Mouse (Mus musculus): ENCODE results near the gene Rita1. TPM values are rescaled to one million over a fixed set of nuclear protein-coding genes. Genes with fewer than 3 reads are reported as not detected.
A peak's percentile ranks its signal among the peaks of the same experiment; 100 is the strongest.

Gene Rita1
- polyA plus RNA-seq (2014; fragmentation: Nextera tagmentation; extraction: Ambion mirVana) = 12.3 and 13.2 TPM in 2 replicates

DNA sequence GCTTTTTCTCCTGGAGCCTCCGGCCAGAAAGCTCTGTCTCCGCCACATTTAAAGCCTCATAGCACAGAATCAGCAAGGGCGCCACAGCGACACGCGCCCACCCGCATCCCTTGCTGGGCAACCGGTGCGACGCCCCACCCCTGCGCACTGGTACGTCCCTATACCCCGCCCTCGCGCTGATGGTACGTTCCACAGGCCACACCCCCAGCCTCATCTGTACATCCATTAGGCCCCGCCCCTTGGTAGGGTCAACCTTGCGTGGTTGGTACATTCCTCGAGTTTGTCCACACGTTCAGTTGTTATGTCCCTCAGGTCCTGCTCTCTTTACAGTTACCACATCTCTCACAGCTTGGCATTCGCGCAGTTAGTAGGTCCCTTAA, at the start of gene Rita1, which contains the start of gene Ddx54:
Gene Rita1, minus strand, starts transcription at position 148 of the 380 bp plus-strand sequence.
Gene Ddx54, plus strand, starts transcription at position 298 of the 380 bp plus-strand sequence.
- H3K4me3 ChIP-seq (ENCODE audit: low read depth, low read length) = peak within 1 kb of the TSS; percentile 73
- peaks cover 4% of the 10 kb centered on the region for H3K36me3 ChIP-seq (ENCODE audit: control insufficient read depth, insufficient read depth, low read length)
- peaks cover 12% of the 10 kb centered on the region for H3K4me1 ChIP-seq (ENCODE audit: control insufficient read depth, insufficient read depth, low read length)
- H3K4me2 ChIP-seq (ENCODE audit: low read depth) = peak within 1 kb of the TSS; percentile 95
- DNase-seq (ENCODE audit: low spot score) (peak; percentile 97), ATAC-seq (ENCODE audit: insufficient read depth, low FRiP score, low TSS enrichment) (peak; percentile 87)
- H3K9ac ChIP-seq (ENCODE audit: low read length) = peak within 1 kb of the TSS; percentile 75
- no peaks in the 10 kb centered on the region for H3K27me3 ChIP-seq (ENCODE audit: control insufficient read depth, insufficient read depth, low read length)
- under 1% methylated on average over 22 of the region's 22 CpGs for WGBS
- H3K27ac ChIP-seq (ENCODE audit: low read depth, low read length) = peak within 1 kb of the TSS; percentile 76
- no peaks in the 10 kb centered on the region for H3K9me3 ChIP-seq (ENCODE audit: control insufficient read depth, low read length)

DNA sequence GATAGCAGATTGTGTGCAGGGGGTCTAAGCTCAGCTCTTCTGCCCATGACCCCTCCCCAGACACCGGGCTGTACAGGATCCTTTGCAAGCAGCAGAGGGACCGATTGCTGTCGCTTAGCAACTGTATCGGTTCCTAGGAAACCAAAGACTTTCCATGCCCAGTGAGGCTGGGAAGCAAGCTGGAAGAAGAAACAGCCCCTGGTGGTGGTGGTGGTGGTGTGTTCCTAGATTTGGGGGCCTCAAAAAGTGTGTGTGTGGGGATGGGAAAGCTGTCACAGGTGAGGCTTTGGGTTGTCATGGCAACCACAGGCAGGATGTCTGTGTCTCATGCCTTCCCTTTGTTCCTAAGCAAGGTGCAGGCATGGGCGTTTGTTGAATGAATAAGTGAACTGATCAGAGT, 48.4 kb upstream of the Rita1 start:
- Histone ChIP-seq H3K9me3 (ENCODE audit: control insufficient read depth, low read length) (no peaks in the 10 kb centered on the region), H3K36me3 (ENCODE audit: control insufficient read depth, insufficient read depth, low read length) (no peaks in the 10 kb centered on the region), H3K9ac (ENCODE audit: low read length) (no peak overlapping the region), H3K4me3 (ENCODE audit: low read depth, low read length) (no peak overlapping the region), H3K4me2 (ENCODE audit: low read depth) (no peak overlapping the region), H3K4me1 (ENCODE audit: control insufficient read depth, insufficient read depth, low read length) (no peaks in the 10 kb centered on the region), H3K27me3 (ENCODE audit: control insufficient read depth, insufficient read depth, low read length) (no peaks in the 10 kb centered on the region), H3K27ac (ENCODE audit: low read depth, low read length) (no peak overlapping the region)
- WGBS = 46% methylated on average over 5 of the region's 5 CpGs
- no peak for DNase-seq (ENCODE audit: low spot score)
- ATAC-seq (ENCODE audit: insufficient read depth, low FRiP score, low TSS enrichment) = no peak

DNA sequence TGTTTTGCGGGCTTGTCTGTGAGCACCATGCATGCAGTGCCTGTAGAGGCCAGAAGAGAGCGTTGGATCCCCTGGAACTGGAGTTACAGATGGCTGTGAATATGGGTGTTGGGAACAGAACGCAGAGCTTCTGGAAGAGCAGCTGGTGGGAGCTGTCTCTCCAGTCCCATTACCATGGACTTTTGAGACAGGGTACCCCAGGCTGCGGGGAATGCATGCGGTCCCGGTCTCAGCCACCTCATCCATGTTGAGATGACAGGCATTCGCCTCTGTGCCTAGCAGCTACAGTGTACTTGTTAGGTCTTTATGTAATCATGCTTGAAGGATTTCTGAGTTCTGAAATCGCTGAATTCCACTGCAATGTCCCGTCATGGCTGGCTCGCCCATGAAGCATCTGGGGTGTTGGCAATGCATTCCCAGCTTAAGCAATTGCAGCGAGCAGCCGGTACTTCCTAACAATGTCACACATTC, 43.9 kb upstream of the Rita1 start:
- no peaks in the 10 kb centered on the region for H3K36me3 ChIP-seq (ENCODE audit: control insufficient read depth, insufficient read depth, low read length)
- H3K4me2 ChIP-seq (ENCODE audit: low read depth) = no peak overlapping the region
- H3K4me1 ChIP-seq (ENCODE audit: control insufficient read depth, insufficient read depth, low read length) = no peaks in the 10 kb centered on the region
- H3K27me3 ChIP-seq (ENCODE audit: control insufficient read depth, insufficient read depth, low read length) = no peaks in the 10 kb centered on the region; the same call in 1 of the 2 replicates
- H3K9ac ChIP-seq (ENCODE audit: low read length) = no peak overlapping the region
- no peak overlapping the region for H3K4me3 ChIP-seq (ENCODE audit: low read depth, low read length)
- no peaks in the 10 kb centered on the region for H3K9me3 ChIP-seq (ENCODE audit: control insufficient read depth, low read length)
- ATAC-seq (ENCODE audit: insufficient read depth, low FRiP score, low TSS enrichment) (no peak), DNase-seq (ENCODE audit: low spot score) (no peak)
- H3K27ac ChIP-seq (ENCODE audit: low read depth, low read length) = no peak overlapping the region
- 87% methylated on average over 12 of the region's 12 CpGs for WGBS

DNA sequence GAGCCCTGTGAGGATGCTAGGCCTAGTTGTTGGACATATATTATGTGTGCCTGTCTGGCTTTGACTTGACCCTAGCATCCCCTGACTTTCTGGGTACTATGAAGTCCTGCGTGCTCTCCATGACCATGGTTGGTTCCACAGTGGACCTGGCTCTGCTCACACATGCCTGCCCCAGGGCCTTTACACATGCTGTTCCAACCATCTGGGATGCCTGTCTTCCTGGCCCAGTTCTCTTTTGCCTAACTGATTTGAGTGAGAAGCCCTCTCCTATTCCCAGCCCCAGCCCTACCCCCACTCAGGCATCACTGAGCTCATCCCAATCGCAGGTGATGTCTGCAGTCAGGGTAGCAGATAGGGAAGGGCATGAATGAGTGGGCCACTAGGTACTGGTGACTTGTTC, 41.5 kb upstream of the Rita1 start:
- Histone ChIP-seq H3K4me2 (ENCODE audit: low read depth) (no peak overlapping the region), H3K9me3 (ENCODE audit: control insufficient read depth, low read length) (no peaks in the 10 kb centered on the region), H3K9ac (ENCODE audit: low read length) (no peak overlapping the region), H3K27me3 (ENCODE audit: control insufficient read depth, insufficient read depth, low read length) (peaks cover 16% of the 10 kb centered on the region), H3K36me3 (ENCODE audit: control insufficient read depth, insufficient read depth, low read length) (no peaks in the 10 kb centered on the region), H3K4me3 (ENCODE audit: low read depth, low read length) (no peak overlapping the region), H3K4me1 (ENCODE audit: control insufficient read depth, insufficient read depth, low read length) (no peaks in the 10 kb centered on the region), H3K27ac (ENCODE audit: low read depth, low read length) (no peak overlapping the region)
- no peak for ATAC-seq (ENCODE audit: insufficient read depth, low FRiP score, low TSS enrichment)
- WGBS = 85% methylated on average over 2 of the region's 2 CpGs
- no peak for DNase-seq (ENCODE audit: low spot score)

DNA sequence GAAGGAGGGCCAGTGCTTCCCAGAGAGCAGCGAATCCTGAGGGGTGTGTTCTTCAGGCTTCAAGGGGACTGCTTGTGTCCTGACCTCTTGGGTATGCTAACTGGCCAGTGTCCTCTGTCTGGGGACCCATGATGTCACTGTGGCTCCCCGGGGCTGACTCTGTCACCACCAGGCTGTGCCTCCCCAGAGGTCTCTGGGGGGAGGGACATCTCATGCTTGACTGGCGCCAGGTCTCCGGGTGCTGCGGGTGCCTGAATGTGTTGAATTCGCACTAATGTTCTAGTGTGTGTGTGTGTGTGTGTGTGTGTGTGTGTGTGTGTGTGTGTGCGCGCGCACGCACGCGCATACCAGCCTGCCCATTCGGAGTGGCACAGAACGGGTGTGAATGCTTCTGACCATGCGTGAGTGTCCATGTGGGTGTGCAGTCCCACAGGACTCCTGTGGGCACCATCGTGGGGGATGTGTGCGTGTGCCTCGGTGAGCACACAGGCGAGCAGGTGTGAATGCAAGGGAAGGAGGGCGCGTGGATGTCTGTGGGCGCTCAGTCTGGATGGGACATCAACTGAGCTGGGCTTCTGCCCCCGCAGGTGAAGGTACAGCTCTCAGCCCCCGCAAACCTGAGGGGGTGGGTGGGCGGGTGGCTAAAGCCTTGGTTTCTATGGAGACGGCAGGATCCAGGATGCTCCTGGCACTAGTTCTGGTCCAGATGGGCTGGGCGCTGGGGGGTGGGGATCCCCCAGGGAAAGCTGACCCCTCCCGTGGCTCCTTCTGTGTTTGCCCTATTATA, 40.7 kb upstream of the Rita1 start:
- Histone ChIP-seq H3K9ac (ENCODE audit: low read length) (no peak overlapping the region), H3K27ac (ENCODE audit: low read depth, low read length) (no peak overlapping the region), H3K4me3 (ENCODE audit: low read depth, low read length) (no peak overlapping the region), H3K4me2 (ENCODE audit: low read depth) (no peak overlapping the region), H3K27me3 (ENCODE audit: control insufficient read depth, insufficient read depth, low read length) (peaks cover 23% of the 10 kb centered on the region), H3K9me3 (ENCODE audit: control insufficient read depth, low read length) (no peaks in the 10 kb centered on the region), H3K4me1 (ENCODE audit: control insufficient read depth, insufficient read depth, low read length) (no peaks in the 10 kb centered on the region), H3K36me3 (ENCODE audit: control insufficient read depth, insufficient read depth, low read length) (no peaks in the 10 kb centered on the region)
- no peak for DNase-seq (ENCODE audit: low spot score)
- WGBS = 85% methylated on average over 28 of the region's 28 CpGs
- no peak for ATAC-seq (ENCODE audit: insufficient read depth, low FRiP score, low TSS enrichment)

DNA sequence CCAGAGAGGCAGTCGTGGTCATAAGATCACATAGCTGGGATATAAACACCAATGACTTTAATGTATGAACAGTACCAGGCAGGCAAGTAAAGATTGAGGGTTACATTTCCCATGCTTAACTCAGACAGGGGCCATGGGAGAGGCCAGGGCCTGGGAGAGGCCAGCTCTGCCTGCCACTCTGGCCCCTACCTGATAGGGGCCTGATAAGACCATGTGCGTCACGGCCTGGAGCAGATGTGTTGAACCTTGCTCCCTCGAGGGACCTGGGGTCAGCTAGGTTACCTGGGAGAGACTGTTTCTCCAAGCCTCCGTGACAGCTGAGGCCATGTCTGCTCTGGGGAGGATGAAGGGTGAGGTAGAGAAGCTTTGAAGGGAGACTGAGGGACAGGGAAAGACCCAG, 38.8 kb upstream of the Rita1 start:
- Histone ChIP-seq H3K27me3 (ENCODE audit: control insufficient read depth, insufficient read depth, low read length) (peaks cover 34% of the 10 kb centered on the region), H3K4me2 (ENCODE audit: low read depth) (no peak overlapping the region), H3K9me3 (ENCODE audit: control insufficient read depth, low read length) (no peaks in the 10 kb centered on the region), H3K36me3 (ENCODE audit: control insufficient read depth, insufficient read depth, low read length) (no peaks in the 10 kb centered on the region), H3K9ac (ENCODE audit: low read length) (no peak overlapping the region), H3K4me3 (ENCODE audit: low read depth, low read length) (no peak overlapping the region), H3K27ac (ENCODE audit: low read depth, low read length) (no peak overlapping the region), H3K4me1 (ENCODE audit: control insufficient read depth, insufficient read depth, low read length) (no peaks in the 10 kb centered on the region)
- 66% methylated on average over 5 of the region's 5 CpGs for WGBS
- DNase-seq (ENCODE audit: low spot score) (no peak), ATAC-seq (ENCODE audit: insufficient read depth, low FRiP score, low TSS enrichment) (no peak)

DNA sequence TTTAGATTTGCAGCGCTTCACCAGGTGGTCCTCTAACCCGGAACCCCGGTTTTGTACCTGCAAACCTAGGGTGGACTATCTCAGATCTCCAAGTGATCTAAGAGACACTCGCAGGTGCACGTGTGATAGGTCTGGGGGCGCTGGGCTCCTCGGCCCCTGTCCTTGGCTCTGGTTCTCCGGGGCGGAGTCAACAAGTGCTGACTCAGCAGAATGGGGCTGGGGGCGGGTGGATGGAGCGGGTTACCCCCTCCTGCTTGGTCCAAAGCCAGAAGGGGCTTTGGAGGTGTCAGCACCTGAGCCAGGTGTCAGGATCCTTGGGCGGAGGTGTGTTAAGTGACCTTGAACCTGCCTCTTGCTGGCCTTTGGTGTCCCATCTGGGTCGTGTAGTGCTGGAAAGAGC, 37.5 kb upstream of the Rita1 start:
- no peaks in the 10 kb centered on the region for H3K36me3 ChIP-seq (ENCODE audit: control insufficient read depth, insufficient read depth, low read length)
- 28% methylated on average over 13 of the region's 13 CpGs for WGBS
- H3K4me3 ChIP-seq (ENCODE audit: low read depth, low read length) = no peak overlapping the region
- ATAC-seq (ENCODE audit: insufficient read depth, low FRiP score, low TSS enrichment) (no peak), DNase-seq (ENCODE audit: low spot score) (no peak)
- H3K4me1 ChIP-seq (ENCODE audit: control insufficient read depth, insufficient read depth, low read length) = no peaks in the 10 kb centered on the region
- H3K9me3 ChIP-seq (ENCODE audit: control insufficient read depth, low read length) = no peaks in the 10 kb centered on the region
- no peak overlapping the region for H3K9ac ChIP-seq (ENCODE audit: low read length)
- H3K27me3 ChIP-seq (ENCODE audit: control insufficient read depth, insufficient read depth, low read length) = peaks cover 34% of the 10 kb centered on the region
- H3K27ac ChIP-seq (ENCODE audit: low read depth, low read length) = no peak overlapping the region
- H3K4me2 ChIP-seq (ENCODE audit: low read depth) = no peak overlapping the region

DNA sequence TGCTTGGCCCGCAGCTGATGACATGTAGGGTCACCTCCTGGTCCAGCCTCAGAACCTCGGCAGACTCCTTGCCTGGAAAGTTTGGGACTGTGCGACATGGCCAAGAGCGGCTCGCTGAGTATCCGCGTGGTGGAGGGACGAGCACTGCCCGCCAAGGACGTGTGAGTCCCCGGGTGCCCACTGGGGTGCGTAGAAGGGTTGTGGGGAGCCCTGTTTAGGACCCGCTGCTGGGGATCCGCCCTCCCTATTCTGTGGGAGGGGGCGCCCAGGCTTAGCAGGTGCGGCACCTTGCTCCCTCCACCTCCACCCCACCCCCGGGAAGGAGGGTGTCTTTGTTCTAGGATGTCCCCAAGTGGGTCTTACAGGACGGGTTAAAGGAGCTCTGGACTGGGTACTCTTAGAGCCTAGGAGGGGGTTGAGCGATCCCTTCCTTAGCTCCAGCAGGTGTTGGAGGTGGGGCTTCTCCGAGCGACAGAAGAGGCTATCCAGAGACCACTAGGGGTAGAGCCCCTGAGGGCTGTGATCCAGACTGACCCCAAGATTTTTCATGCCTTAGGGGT, 37.1 kb upstream of the Rita1 start:
- DNase-seq (ENCODE audit: low spot score) = no peak
- peaks cover 34% of the 10 kb centered on the region for H3K27me3 ChIP-seq (ENCODE audit: control insufficient read depth, insufficient read depth, low read length)
- 3% methylated on average over 21 of the region's 21 CpGs for WGBS

More for the DNA sequence above, 37.1 kb upstream of the Rita1 start:
- Histone ChIP-seq H3K4me1 (ENCODE audit: control insufficient read depth, insufficient read depth, low read length) (no peaks in the 10 kb centered on the region), H3K4me2 (ENCODE audit: low read depth) (no peak overlapping the region), H3K4me3 (ENCODE audit: low read depth, low read length) (no peak overlapping the region), H3K9me3 (ENCODE audit: control insufficient read depth, low read length) (no peaks in the 10 kb centered on the region), H3K36me3 (ENCODE audit: control insufficient read depth, insufficient read depth, low read length) (no peaks in the 10 kb centered on the region), H3K9ac (ENCODE audit: low read length) (no peak overlapping the region), H3K27ac (ENCODE audit: low read depth, low read length) (no peak overlapping the region)
- no peak for ATAC-seq (ENCODE audit: insufficient read depth, low FRiP score, low TSS enrichment)

Data from neural tube, embryonic 11.5 days (tissue).